Mouse (Mus musculus): ENCODE data around the gene Psmd2. TPM values are rescaled to one million over a fixed set of nuclear protein-coding genes. Genes with fewer than 3 reads are reported as not detected.
"Not testable (repeated sequence)": the region's sequence is repeated elsewhere in the genome, so short reads cannot be mapped to it uniquely, and the experiment has no call there.

Gene Psmd2
- total RNA-seq, 2 experiments from 2014 or later: 175 to 178 TPM

- DNase-seq: no peak
Observed at GRCm38 (mm10) chr16:20653315-20653714, 1.9 kb downstream of the Psmd2 start.

GRCm38 (mm10) chr16:20657661-20658060, 6.2 kb downstream of the Psmd2 start:
- DNase-seq: no peak

- not testable (repeated sequence) for DNase-seq
Observed at GRCm38 (mm10) chr16:20668013-20668412, 16.6 kb downstream of the Psmd2 start, which contains the start of gene Eif4g1. Eif4g1 (plus strand) TSS chr16:20668313.

GRCm38 (mm10) chr16:20670291-20670690, 18.8 kb downstream of the Psmd2 start:
- DNase-seq: no peak

GRCm38 (mm10) chr16:20671886-20672285, 20.4 kb downstream of the Psmd2 start:
- DNase-seq: no peak

- peak; percentile 97 for DNase-seq
Observed at GRCm38 (mm10) chr16:20672500-20672902, 21.0 kb downstream of the Psmd2 start.

GRCm38 (mm10) chr16:20672965-20673705, 21.7 kb downstream of the Psmd2 start:
- peak; percentile 75 for DNase-seq

- peak; percentile 12 for DNase-seq
Observed at GRCm38 (mm10) chr16:20673706-20674303, 22.4 kb downstream of the Psmd2 start.

- DNase-seq: no peak
Observed at GRCm38 (mm10) chr16:20675213-20675612, 23.8 kb downstream of the Psmd2 start.

GRCm38 (mm10) chr16:20676702-20677101, 25.2 kb downstream of the Psmd2 start:
- DNase-seq: no peak

- DNase-seq: no peak
Observed at GRCm38 (mm10) chr16:20677380-20677779, 25.9 kb downstream of the Psmd2 start.

GRCm38 (mm10) chr16:20677974-20678675, 26.7 kb downstream of the Psmd2 start:
- DNase-seq: peak; percentile 86

GRCm38 (mm10) chr16:20690774-20691173, 39.3 kb downstream of the Psmd2 start:
- no peak for DNase-seq

- DNase-seq: no peak
Observed at GRCm38 (mm10) chr16:20691617-20692016, 40.2 kb downstream of the Psmd2 start.

- DNase-seq: no peak
Observed at GRCm38 (mm10) chr16:20692241-20692965, 41.0 kb downstream of the Psmd2 start.

- DNase-seq: peak; percentile 85
Observed at GRCm38 (mm10) chr16:20693111-20693701, 41.8 kb downstream of the Psmd2 start, which contains the start of gene Fam131a. Fam131a (plus strand) TSS chr16:20693241.

- peak; percentile 46 for DNase-seq
Observed at GRCm38 (mm10) chr16:20694781-20695180, 43.3 kb downstream of the Psmd2 start.

- peak; percentile 87 for DNase-seq
Observed at GRCm38 (mm10) chr16:20695622-20696323, 44.3 kb downstream of the Psmd2 start.

GRCm38 (mm10) chr16:20699266-20699665, 47.8 kb downstream of the Psmd2 start:
- no peak for DNase-seq

GRCm38 (mm10) chr16:20700036-20700435, 48.6 kb downstream of the Psmd2 start:
- DNase-seq: no peak

GRCm38 (mm10) chr16:20701316-20701715, 49.9 kb downstream of the Psmd2 start:
- DNase-seq: no peak
